Mouse (Mus musculus): ENCODE results near the gene Nckap5l. TPM values are rescaled to one million over a fixed set of nuclear protein-coding genes. Genes with fewer than 3 reads are reported as not detected.
A peak's percentile ranks its signal among the peaks of the same experiment; 100 is the strongest.

Gene Nckap5l
- total RNA-seq, 1 experiment = 6.3 TPM

- no peak overlapping the region for H3K27ac ChIP-seq (ENCODE audit: insufficient read depth, low read depth, low read length, poor library complexity, severe bottlenecking)
- no peak for DNase-seq (ENCODE audit: low read depth, low spot score)
- H3K36me3 ChIP-seq (ENCODE audit: control insufficient read depth, insufficient read depth, low read length, poor library complexity, severe bottlenecking) = peaks cover 21% of the 10 kb centered on the region
- peak overlapping the region; percentile 4; the same call in 1 of the 2 replicates for H3K9ac ChIP-seq (ENCODE audit: insufficient read depth, low read depth, low read length, poor library complexity, severe bottlenecking)
- no peaks in the 10 kb centered on the region for H3K9me3 ChIP-seq (ENCODE audit: control insufficient read depth, insufficient read depth, low read depth, low read length)
- TF ChIP-seq CHD2 (IDR thresholded peaks at IDR 0.05; ENCODE audit: low read depth, low read length) (no peak), ZNF384 (IDR thresholded peaks at IDR 0.05; ENCODE audit: low read depth, low read length) (no peak), MAFK (IDR thresholded peaks at IDR 0.05; ENCODE audit: insufficient read depth, low read depth, low read length) (no peak), HCFC1 (IDR thresholded peaks at IDR 0.05; ENCODE audit: borderline replicate concordance, insufficient read depth, low read length) (no peak), ZC3H11A (IDR thresholded peaks at IDR 0.05; ENCODE audit: borderline replicate concordance, low read depth, low read length) (no peak)
- in situ Hi-C loops (cut with MboI; ENCODE audit: low sequenced_read_pairs in 2 of 2, unreplicated experiment in 2 of 2) = no loop called here
- H3K4me3 ChIP-seq (ENCODE audit: insufficient read depth in 1 of 2, low read depth in 1 of 2, low read length in 2 of 2, poor library complexity in 1 of 2, severe bottlenecking in 1 of 2) = no peak overlapping the region
- H3K4me1 ChIP-seq (ENCODE audit: control insufficient read depth in 2 of 2, insufficient read depth in 2 of 2, low read length in 2 of 2, poor library complexity in 1 of 2) = peaks cover 0 to 11% of the 10 kb centered on the region in 2 experiments; a peak in 2 of 4 replicates
Measured at GRCm38 (mm10) chr15:99411747-99412146, 45.8 kb downstream of the Nckap5l start.

- DNase-seq (ENCODE audit: low read depth, low spot score) = no peak
- in situ Hi-C loops (cut with MboI; ENCODE audit: low sequenced_read_pairs in 2 of 2, unreplicated experiment in 2 of 2) = no loop called here
- no peak overlapping the region for H3K27ac ChIP-seq (ENCODE audit: insufficient read depth, low read depth, low read length, poor library complexity, severe bottlenecking)
- H3K9ac ChIP-seq (ENCODE audit: insufficient read depth, low read depth, low read length, poor library complexity, severe bottlenecking) = no peak overlapping the region
- no peak for TF ChIP-seq ZC3H11A (IDR thresholded peaks at IDR 0.05; ENCODE audit: borderline replicate concordance, low read depth, low read length)
- no peak for TF ChIP-seq ZNF384 (IDR thresholded peaks at IDR 0.05; ENCODE audit: low read depth, low read length)
- TF ChIP-seq CHD2 (IDR thresholded peaks at IDR 0.05; ENCODE audit: low read depth, low read length) = no peak
- no peak for TF ChIP-seq MAFK (IDR thresholded peaks at IDR 0.05; ENCODE audit: insufficient read depth, low read depth, low read length)
- TF ChIP-seq HCFC1 (IDR thresholded peaks at IDR 0.05; ENCODE audit: borderline replicate concordance, insufficient read depth, low read length) = no peak
- H3K4me1 ChIP-seq (ENCODE audit: control insufficient read depth in 2 of 2, insufficient read depth in 2 of 2, low read length in 2 of 2, poor library complexity in 1 of 2) = peaks cover 2 to 12% of the 10 kb centered on the region in 2 experiments; a peak in 3 of 4 replicates
- H3K36me3 ChIP-seq (ENCODE audit: control insufficient read depth, insufficient read depth, low read length, poor library complexity, severe bottlenecking) = peaks cover 44% of the 10 kb centered on the region
- no peak overlapping the region for H3K4me3 ChIP-seq (ENCODE audit: insufficient read depth in 1 of 2, low read depth in 1 of 2, low read length in 2 of 2, poor library complexity in 1 of 2, severe bottlenecking in 1 of 2)
- no peaks in the 10 kb centered on the region for H3K9me3 ChIP-seq (ENCODE audit: control insufficient read depth, insufficient read depth, low read depth, low read length)
Measured at GRCm38 (mm10) chr15:99408845-99409244, 48.7 kb downstream of the Nckap5l start.

GRCm38 (mm10) chr15:99406986-99407570 is 50.5 kb downstream of the Nckap5l start:
- H3K27ac ChIP-seq (ENCODE audit: insufficient read depth, low read depth, low read length, poor library complexity, severe bottlenecking) = no peak overlapping the region

GRCm38 (mm10) chr15:99405150-99405549 is 52.4 kb downstream of the Nckap5l start:
- no peaks in the 10 kb centered on the region for H3K9me3 ChIP-seq (ENCODE audit: control insufficient read depth, insufficient read depth, low read depth, low read length)
- TF ChIP-seq HCFC1 (IDR thresholded peaks at IDR 0.05; ENCODE audit: borderline replicate concordance, insufficient read depth, low read length) (no peak), ZC3H11A (IDR thresholded peaks at IDR 0.05; ENCODE audit: borderline replicate concordance, low read depth, low read length) (no peak), ZNF384 (IDR thresholded peaks at IDR 0.05; ENCODE audit: low read depth, low read length) (no peak), MAFK (IDR thresholded peaks at IDR 0.05; ENCODE audit: insufficient read depth, low read depth, low read length) (no peak), CHD2 (IDR thresholded peaks at IDR 0.05; ENCODE audit: low read depth, low read length) (no peak)
- DNase-seq (ENCODE audit: low read depth, low spot score) = no peak
- H3K4me3 ChIP-seq (ENCODE audit: insufficient read depth in 1 of 2, low read depth in 1 of 2, low read length in 2 of 2, poor library complexity in 1 of 2, severe bottlenecking in 1 of 2) = no peak overlapping the region
- H3K27ac ChIP-seq (ENCODE audit: insufficient read depth, low read depth, low read length, poor library complexity, severe bottlenecking) = no peak overlapping the region
- H3K36me3 ChIP-seq (ENCODE audit: control insufficient read depth, insufficient read depth, low read length, poor library complexity, severe bottlenecking) = peaks cover 56% of the 10 kb centered on the region
- H3K4me1 ChIP-seq (ENCODE audit: control insufficient read depth in 2 of 2, insufficient read depth in 2 of 2, low read length in 2 of 2, poor library complexity in 1 of 2) = peaks cover 2 to 13% of the 10 kb centered on the region in 2 experiments; a peak in 3 of 4 replicates
- in situ Hi-C loops (cut with MboI; ENCODE audit: low sequenced_read_pairs in 2 of 2, unreplicated experiment in 2 of 2) = no loop called here
- no peak overlapping the region for H3K9ac ChIP-seq (ENCODE audit: insufficient read depth, low read depth, low read length, poor library complexity, severe bottlenecking)

More at GRCm38 (mm10) chr15:99406986-99407570, 50.5 kb downstream of the Nckap5l start:
- no peaks in the 10 kb centered on the region for H3K9me3 ChIP-seq (ENCODE audit: control insufficient read depth, insufficient read depth, low read depth, low read length)
- no peak for TF ChIP-seq ZNF384 (IDR thresholded peaks at IDR 0.05; ENCODE audit: low read depth, low read length)
- no peak for TF ChIP-seq MAFK (IDR thresholded peaks at IDR 0.05; ENCODE audit: insufficient read depth, low read depth, low read length)
- no peak for TF ChIP-seq ZC3H11A (IDR thresholded peaks at IDR 0.05; ENCODE audit: borderline replicate concordance, low read depth, low read length)
- no peak for TF ChIP-seq CHD2 (IDR thresholded peaks at IDR 0.05; ENCODE audit: low read depth, low read length)
- TF ChIP-seq HCFC1 (IDR thresholded peaks at IDR 0.05; ENCODE audit: borderline replicate concordance, insufficient read depth, low read length) = no peak
- DNase-seq (ENCODE audit: low read depth, low spot score) = no peak
- peaks cover 2 to 12% of the 10 kb centered on the region in 2 experiments; a peak in 3 of 4 replicates for H3K4me1 ChIP-seq (ENCODE audit: control insufficient read depth in 2 of 2, insufficient read depth in 2 of 2, low read length in 2 of 2, poor library complexity in 1 of 2)
- no peak overlapping the region for H3K9ac ChIP-seq (ENCODE audit: insufficient read depth, low read depth, low read length, poor library complexity, severe bottlenecking)
- H3K4me3 ChIP-seq (ENCODE audit: insufficient read depth in 1 of 2, low read depth in 1 of 2, low read length in 2 of 2, poor library complexity in 1 of 2, severe bottlenecking in 1 of 2) = no peak overlapping the region
- in situ Hi-C loops (cut with MboI; ENCODE audit: low sequenced_read_pairs in 2 of 2, unreplicated experiment in 2 of 2) = no loop called here
- peaks cover 55% of the 10 kb centered on the region for H3K36me3 ChIP-seq (ENCODE audit: control insufficient read depth, insufficient read depth, low read length, poor library complexity, severe bottlenecking)

Measured in ES-E14 (cell line).